Mouse (Mus musculus) myocyte (in vitro differentiated cells): ENCODE measurements around the gene Gmds.

Experiments used
- CEBPB ChIP-seq: IDR thresholded peaks from 2 replicates; pipeline ENCODE4 v1.6.1; 2011; ENCODE audit warnings: mild to moderate bottlenecking, moderate library complexity; ENCODE audit not compliant: poor library complexity, insufficient read depth, severe bottlenecking
- E2F4 ChIP-seq: IDR thresholded peaks from one replicate; pipeline ENCODE4 v1.6.1; 2011; ENCODE audit warnings: mild to moderate bottlenecking, control low read depth, moderate library complexity; ENCODE audit not compliant: insufficient read depth
- MAX ChIP-seq: IDR thresholded peaks from one replicate; pipeline ENCODE4 v1.6.1; 2011; ENCODE audit warnings: low read depth, mild to moderate bottlenecking, control low read depth
- MYOG ChIP-seq, 3 experiments: IDR thresholded peaks; one replicate each; pipeline ENCODE4 v1.6.1; 2011; ENCODE audit warnings: control low read depth in 2 of 3, low read depth in 2 of 3, mild to moderate bottlenecking in 2 of 3; ENCODE audit not compliant: insufficient read length in 2 of 3, control insufficient read depth in 1 of 3, insufficient read depth in 1 of 3
- POLR2A ChIP-seq: IDR thresholded peaks from one replicate; pipeline ENCODE4 v1.6.1; 2011; ENCODE audit warnings: low read depth, mild to moderate bottlenecking, control low read depth, moderate library complexity; ENCODE audit not compliant: insufficient read length
- SRF ChIP-seq: IDR thresholded peaks from one replicate; pipeline ENCODE4 v1.6.1; 2011; ENCODE audit warnings: low read depth; ENCODE audit not compliant: control insufficient read depth, insufficient read length

DNA sequence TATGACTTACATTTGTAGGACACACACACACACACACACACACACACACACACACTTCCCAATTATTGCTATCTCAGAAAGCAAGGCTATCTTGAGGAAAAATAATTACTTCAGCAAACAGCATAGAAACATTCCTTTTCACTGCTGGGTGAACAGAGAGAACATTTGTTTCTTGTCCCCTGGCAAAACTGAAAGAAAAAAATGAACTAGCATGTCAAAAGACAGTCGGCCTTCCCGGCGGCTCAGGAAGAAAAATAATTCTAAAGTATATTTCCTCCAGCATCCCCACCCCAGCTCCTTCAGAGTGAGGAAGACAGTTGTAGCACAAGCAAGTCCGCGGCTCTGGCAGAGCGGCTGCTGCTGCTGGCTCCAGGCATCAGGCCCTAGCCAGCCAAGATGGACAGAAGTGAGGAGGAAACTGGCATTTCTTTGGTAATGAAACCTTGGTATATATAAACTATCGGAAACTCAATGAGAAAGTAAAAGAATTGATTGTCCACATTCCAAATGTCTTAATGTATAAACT lies 330.4 kb downstream of the Gmds start:
- no peak for TF ChIP-seq CEBPB
- no peak for TF ChIP-seq E2F4
- no peak for TF ChIP-seq POLR2A
- TF ChIP-seq MAX: no peak
- TF ChIP-seq SRF: no peak
- TF ChIP-seq MYOG (IDR thresholded peaks at IDR 0.05; ENCODE audit: control insufficient read depth in 1 of 3, insufficient read depth in 1 of 3, insufficient read length in 2 of 3, low read depth in 2 of 3): no peak
